Mouse (Mus musculus) liver, embryonic 16.5 days (tissue): ENCODE measurements around the gene Diablo. TPM values are rescaled to one million over a fixed set of nuclear protein-coding genes. Genes with fewer than 3 reads are reported as not detected.
"Not testable (repeated sequence)": the region's sequence is repeated elsewhere in the genome, so short reads cannot be mapped to it uniquely, and the experiment has no call there.

ENCODE experiments used
- ATAC-seq: fragments of 200-750 bp; cut with Nextera tagmentation; 2 replicates; pipeline ENCODE4 v1.8.0; 2017; ENCODE audit warnings: low read depth, mild to moderate bottlenecking, moderate number of reproducible peaks, moderate library complexity
- H3K27ac ChIP-seq: fragments of 300-500 bp; sonication (generic); 2 replicates; pipeline ENCODE4 v1.5.1; 2014; ENCODE audit warnings: mild to moderate bottlenecking, low read length
- H3K27me3 ChIP-seq: fragments of 300-500 bp; sonication (generic); 2 replicates; pipeline ENCODE4 v1.6.1; 2014; ENCODE audit warnings: low read depth, low read length, mixed read lengths; ENCODE audit not compliant: control insufficient read depth, insufficient read depth
- H3K36me3 ChIP-seq: fragments of 300-500 bp; sonication (generic); 2 replicates; pipeline ENCODE4 v1.6.1; 2014; ENCODE audit warnings: mild to moderate bottlenecking; ENCODE audit not compliant: control insufficient read depth, insufficient read depth
- H3K4me1 ChIP-seq: fragments of 300-500 bp; sonication (generic); 2 replicates; pipeline ENCODE4 v1.6.1; 2014; ENCODE audit warnings: low read depth, low read length, mixed read lengths; ENCODE audit not compliant: control insufficient read depth
- H3K4me2 ChIP-seq: fragments of 300-500 bp; sonication (generic); 2 replicates; pipeline ENCODE4 v1.6.1; 2014; ENCODE audit warnings: low read depth, low read length, mixed read lengths
- H3K4me3 ChIP-seq: fragments of 300-500 bp; sonication (generic); 2 replicates; pipeline ENCODE4 v1.5.1; 2014; ENCODE audit warnings: low read depth, mild to moderate bottlenecking, low read length
- H3K9ac ChIP-seq: fragments of 300-500 bp; sonication (generic); 2 replicates; pipeline ENCODE4 v1.6.1; 2014; ENCODE audit warnings: low read depth, low read length
- H3K9me3 ChIP-seq: fragments of 300-500 bp; sonication (generic); replicated peaks from 2 replicates; pipeline ENCODE4 v1.6.1; 2016; ENCODE audit warnings: low read length; ENCODE audit not compliant: control insufficient read depth
- WGBS: fragments of 180-500 bp; shearing (Covaris S2); extraction: QIAGEN DNeasy Blood & Tissue Kit; methylation state at CpG from one replicate; pipeline ENCODE4 v1.1.7; 2014; ENCODE audit not compliant: insufficient replicate concordance; 5-methylcytosine and 5-hydroxymethylcytosine counted together
- polyA plus RNA-seq: library from polyadenylated mRNA; unstranded; fragments of >200 nt; fragmentation: Nextera tagmentation; extraction: Ambion mirVana; gene quantifications from 2 replicates; pipeline ENCODE4 v1.2.1, GENCODE M21; 2015

Diablo gene
- polyA plus RNA-seq, 1 experiment from 2014 or later, result 49.1 TPM

GRCm38 (mm10) chr5:123512102-123512501, 11.9 kb downstream of the Diablo start:
- H3K9me3 ChIP-seq, result no peaks in the 10 kb centered on the region
- no peak overlapping the region for H3K9ac ChIP-seq
- WGBS, result 42% methylated on average over 3 of the region's 3 CpGs
- ATAC-seq, result peak; percentile 72
- no peak overlapping the region for H3K27ac ChIP-seq
- H3K4me1 ChIP-seq, result peaks cover 19% of the 10 kb centered on the region
- H3K4me3 ChIP-seq, result no peak overlapping the region
- H3K36me3 ChIP-seq, result no peaks in the 10 kb centered on the region
- H3K4me2 ChIP-seq, result no peak overlapping the region
- H3K27me3 ChIP-seq, result peaks cover 31% of the 10 kb centered on the region

GRCm38 (mm10) chr5:123511426-123511825, 12.6 kb downstream of the Diablo start:
- H3K27ac ChIP-seq, H3K36me3 ChIP-seq, H3K4me3 ChIP-seq, ATAC-seq, H3K9ac ChIP-seq, H3K9me3 ChIP-seq, H3K4me2 ChIP-seq: not testable (repeated sequence)
- Histone ChIP-seq H3K27me3 (peaks cover 37% of the 10 kb centered on the region), H3K4me1 (peaks cover 19% of the 10 kb centered on the region)
- 53% methylated on average over 3 of the region's 3 CpGs for WGBS

DNA sequence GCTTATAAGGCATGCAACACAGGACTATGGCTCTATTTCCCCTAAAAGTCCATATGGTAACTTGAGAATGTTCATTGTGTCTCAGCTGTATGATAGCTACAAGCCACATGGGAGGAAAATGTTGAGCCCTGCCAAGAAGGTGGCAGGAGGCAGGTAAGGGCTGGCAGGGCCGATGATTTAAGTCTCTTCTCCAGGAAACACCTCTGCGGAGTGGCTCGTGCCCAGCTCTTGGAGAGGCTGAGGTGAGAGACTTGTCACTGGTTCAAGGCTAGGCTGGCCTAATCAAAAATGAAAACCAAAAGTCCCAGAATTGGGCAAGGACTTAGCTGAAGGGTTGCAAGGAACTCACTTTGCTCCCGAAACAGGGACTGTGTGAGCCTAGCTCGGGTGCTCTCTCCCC, 13.8 kb downstream of the Diablo start, which contains the start of gene B3gnt4:
Gene B3gnt4, plus strand, starts transcription at position 301 of the 400 bp plus-strand sequence.
- peaks cover 42% of the 10 kb centered on the region for H3K27me3 ChIP-seq
- WGBS, result 84% methylated on average over 5 of the region's 5 CpGs
- no peak for ATAC-seq

GRCm38 (mm10) chr5:123508921-123509320, 15.1 kb downstream of the Diablo start:
- WGBS, result 11% methylated on average over 12 of the region's 12 CpGs
- ATAC-seq, result no peak
- H3K27ac ChIP-seq, result no peak overlapping the region
- H3K9me3 ChIP-seq, result no peaks in the 10 kb centered on the region
- H3K4me3 ChIP-seq, result peak overlapping the region; percentile 62
- H3K27me3 ChIP-seq, result peaks cover 47% of the 10 kb centered on the region
- no peak overlapping the region for H3K9ac ChIP-seq
- peaks cover 19% of the 10 kb centered on the region for H3K4me1 ChIP-seq
- peak overlapping the region; percentile 88 for H3K4me2 ChIP-seq
- no peaks in the 10 kb centered on the region for H3K36me3 ChIP-seq

More for the DNA sequence above, 13.8 kb downstream of the Diablo start, which contains the start of gene B3gnt4:
- no peaks in the 10 kb centered on the region for H3K36me3 ChIP-seq
- no peak within 1 kb of the TSS for H3K27ac ChIP-seq
- no peak within 1 kb of the TSS for H3K4me2 ChIP-seq
- no peaks in the 10 kb centered on the region for H3K9me3 ChIP-seq
- H3K4me3 ChIP-seq, result no peak within 1 kb of the TSS
- peaks cover 19% of the 10 kb centered on the region for H3K4me1 ChIP-seq
- H3K9ac ChIP-seq, result no peak within 1 kb of the TSS

DNA sequence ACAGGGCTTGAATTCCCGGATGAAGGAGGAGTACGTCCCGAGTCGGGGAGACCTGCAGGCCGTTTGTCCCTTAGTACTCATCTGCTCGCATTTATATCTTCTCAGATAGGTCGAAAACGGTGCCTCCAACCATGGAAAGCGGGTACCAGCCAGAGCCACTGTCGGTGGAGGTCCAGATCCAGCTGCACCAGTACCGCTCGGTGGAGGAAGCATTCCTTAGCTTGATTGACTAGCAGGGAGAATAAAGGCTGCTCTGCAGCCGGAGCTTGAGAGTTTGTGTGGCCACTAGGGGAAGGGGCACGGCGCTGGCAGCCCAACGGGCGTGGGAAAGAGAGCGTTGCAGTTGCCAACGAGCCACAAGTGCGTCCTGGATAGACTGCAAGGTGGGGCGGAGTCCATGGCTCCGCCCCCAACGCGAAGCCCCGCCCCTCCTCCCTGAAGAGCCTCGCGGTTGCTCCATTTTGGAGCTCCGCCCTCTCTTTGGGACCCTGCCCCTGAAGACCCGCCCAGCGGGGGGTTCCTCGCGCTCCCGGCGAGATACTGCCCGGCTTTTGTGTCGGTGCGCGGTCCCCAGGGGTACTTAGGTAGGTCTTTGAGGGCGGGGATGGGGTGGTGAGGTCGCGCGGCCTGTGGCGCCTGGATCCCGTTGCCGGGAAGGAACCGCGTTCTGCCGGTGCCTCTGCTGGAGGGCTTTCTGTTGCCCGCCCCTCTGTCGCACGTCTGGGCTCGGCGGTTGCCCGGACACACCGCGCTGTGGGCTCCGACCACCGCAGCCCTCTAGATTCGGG, 15.8 kb downstream of the Diablo start:
- ATAC-seq, result peak; percentile 81
- H3K9ac ChIP-seq, result 0 out of 2 replicates have a peak overlapping the region, but pooled peaks have one; percentile 17
- WGBS, result under 1% methylated on average over 59 of the region's 59 CpGs
- H3K4me2 ChIP-seq, result peak overlapping the region; percentile 88
- H3K27me3 ChIP-seq, result peaks cover 47% of the 10 kb centered on the region
- no peaks in the 10 kb centered on the region for H3K36me3 ChIP-seq
- peak overlapping the region; percentile 62 for H3K4me3 ChIP-seq
- peaks cover 19% of the 10 kb centered on the region for H3K4me1 ChIP-seq
- no peak overlapping the region for H3K27ac ChIP-seq
- H3K9me3 ChIP-seq, result no peaks in the 10 kb centered on the region

DNA sequence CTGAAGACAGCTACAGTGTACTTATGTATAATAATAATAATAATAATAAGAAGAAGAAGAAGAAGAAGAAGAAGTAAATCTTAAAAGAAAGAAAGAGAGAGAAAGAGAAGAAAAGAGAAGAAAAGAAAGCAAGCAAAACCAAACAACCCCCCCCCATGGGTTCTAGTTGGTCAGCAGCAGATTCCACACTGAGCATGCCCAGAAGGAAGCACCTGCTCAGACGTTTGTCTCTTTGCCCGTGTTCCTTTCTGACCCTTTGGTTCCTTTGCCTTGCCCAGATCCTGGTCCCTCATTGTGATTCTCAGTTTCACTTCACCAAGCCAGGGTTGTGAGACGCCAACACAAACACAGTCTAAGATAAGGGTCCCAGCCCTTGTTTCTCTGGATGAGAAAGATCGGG, 22.0 kb downstream of the Diablo start:
- 54% methylated on average over 4 of the region's 4 CpGs for WGBS
- Histone ChIP-seq H3K27ac (no peak overlapping the region), H3K27me3 (peaks cover 21% of the 10 kb centered on the region), H3K4me2 (no peak overlapping the region), H3K9me3 (no peaks in the 10 kb centered on the region), H3K9ac (no peak overlapping the region), H3K4me1 (peaks cover 4% of the 10 kb centered on the region), H3K36me3 (no peaks in the 10 kb centered on the region), H3K4me3 (no peak overlapping the region)
- ATAC-seq, result no peak

GRCm38 (mm10) chr5:123499717-123500116, 24.3 kb downstream of the Diablo start:
- peaks cover 4% of the 10 kb centered on the region for H3K4me1 ChIP-seq
- H3K27me3 ChIP-seq, result peaks cover 6% of the 10 kb centered on the region
- no peak overlapping the region for H3K4me2 ChIP-seq
- no peak overlapping the region for H3K4me3 ChIP-seq
- ATAC-seq, result no peak
- H3K9ac ChIP-seq, result no peak overlapping the region
- WGBS, result 32% methylated on average over 4 of the region's 4 CpGs
- no peaks in the 10 kb centered on the region for H3K9me3 ChIP-seq
- H3K27ac ChIP-seq, result no peak overlapping the region
- H3K36me3 ChIP-seq, result no peaks in the 10 kb centered on the region

- Histone ChIP-seq H3K9me3 (no peaks in the 10 kb centered on the region), H3K4me2 (no peak overlapping the region), H3K36me3 (no peaks in the 10 kb centered on the region), H3K27me3 (peaks cover 10% of the 10 kb centered on the region), H3K27ac (no peak overlapping the region), H3K4me3 (no peak overlapping the region), H3K4me1 (no peaks in the 10 kb centered on the region), H3K9ac (no peak overlapping the region)
- 47% methylated on average over 9 of the region's 9 CpGs for WGBS
- ATAC-seq, result no peak
Observed at GRCm38 (mm10) chr5:123489935-123490334, 34.0 kb downstream of the Diablo start.

DNA sequence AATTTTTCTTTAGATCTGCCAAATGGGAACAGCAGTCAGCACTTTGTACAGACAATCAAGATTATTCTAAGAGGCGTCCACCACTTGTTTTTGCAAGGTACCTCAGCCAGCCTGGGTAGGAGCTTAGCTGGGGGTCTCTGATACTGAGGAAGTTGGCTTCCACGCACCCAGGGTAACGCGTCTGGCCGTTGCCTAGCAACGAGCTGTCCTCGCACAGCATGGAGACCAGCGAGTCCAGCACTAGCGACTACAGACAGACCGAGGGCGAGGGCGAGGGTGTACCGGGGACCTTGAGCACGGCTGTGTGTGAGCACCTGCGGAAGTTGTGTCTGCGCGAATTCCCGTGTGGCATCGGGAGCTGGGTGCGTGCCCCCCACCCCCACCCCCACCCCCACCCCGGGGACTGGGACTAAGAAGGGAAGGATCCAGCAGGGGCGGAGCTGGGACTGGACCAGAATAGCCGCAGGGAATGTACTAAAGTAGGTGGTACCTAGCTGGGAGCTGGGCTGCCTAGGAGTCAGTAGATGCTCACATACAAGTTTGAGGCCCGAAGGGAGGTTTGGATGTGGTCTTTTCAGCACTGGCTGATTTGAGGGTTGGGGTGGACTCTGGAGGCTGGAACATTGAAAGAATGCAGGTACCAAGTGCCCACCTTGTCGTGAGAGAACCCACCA, 34.7 kb downstream of the Diablo start, which contains the start of the genes Lrrc43 and Il31:
Gene Lrrc43, plus strand, starts transcription at position 194 of the 674 bp plus-strand sequence.
Gene Il31, minus strand, starts transcription at position 378 of the 674 bp plus-strand sequence.
- Histone ChIP-seq H3K27me3 (peaks cover 10% of the 10 kb centered on the region), H3K27ac (no peak within 1 kb of the TSS), H3K36me3 (no peaks in the 10 kb centered on the region), H3K4me2 (no peak within 1 kb of the TSS), H3K9ac (no peak within 1 kb of the TSS), H3K4me1 (no peaks in the 10 kb centered on the region), H3K4me3 (no peak within 1 kb of the TSS), H3K9me3 (no peaks in the 10 kb centered on the region)
- no peak for ATAC-seq
- whole genome bisulfite sequencing, result 8% methylated on average over 25 of the region's 25 CpGs
